Mouse (Mus musculus): ENCODE results near the gene Dnaja2. TPM values are rescaled to one million over a fixed set of nuclear protein-coding genes. Genes with fewer than 3 reads are reported as not detected.

Dnaja2 gene
- polyA plus RNA-seq, 1 experiment from 2014 or later: 172 TPM

DNA sequence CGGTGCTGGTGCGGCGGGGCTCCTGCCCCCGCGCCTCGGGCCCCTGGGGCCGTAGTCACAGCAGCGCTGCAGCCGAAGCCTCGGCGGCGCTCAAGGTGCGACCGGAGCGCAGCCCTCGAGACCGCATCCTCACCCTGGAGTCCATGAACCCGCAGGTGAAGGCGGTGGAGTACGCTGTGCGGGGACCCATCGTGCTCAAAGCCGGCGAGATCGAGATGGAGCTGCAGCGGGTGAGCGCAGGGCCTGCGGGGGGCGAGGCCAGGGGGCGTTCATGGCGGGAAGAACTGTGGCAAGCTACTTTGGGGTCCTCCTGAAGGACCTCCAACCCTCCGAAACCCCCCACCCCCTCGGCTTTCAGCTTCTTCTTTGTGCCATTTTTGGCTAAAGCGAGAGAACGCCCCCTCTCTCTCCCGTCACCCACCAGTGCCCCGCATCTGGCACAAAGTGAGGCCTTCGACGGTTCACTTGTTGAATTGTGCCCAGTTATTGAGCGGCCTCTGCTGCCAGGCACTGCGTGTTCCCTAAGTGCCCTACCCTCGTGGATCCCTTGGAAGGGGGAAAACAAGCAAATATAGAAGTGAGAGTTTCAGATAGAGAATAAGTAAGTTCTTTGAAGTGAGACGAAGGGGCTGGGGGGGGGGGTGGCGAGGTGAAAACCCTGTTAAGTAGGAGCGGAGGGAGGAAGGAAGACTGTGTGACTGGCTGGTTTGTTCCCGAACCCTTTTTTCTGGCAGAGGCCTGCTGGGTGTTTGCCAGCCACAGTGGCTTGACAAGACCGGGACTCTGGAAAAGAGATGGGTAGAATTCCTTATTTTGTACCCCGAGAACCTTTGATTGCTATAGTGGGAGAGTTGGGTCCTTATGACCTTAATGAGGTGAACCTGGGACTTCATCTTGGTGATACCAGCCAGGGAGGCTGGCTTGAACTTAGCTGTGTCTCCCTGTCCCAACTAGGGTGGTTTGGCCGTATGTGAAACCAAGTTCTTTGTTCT lies 61.9 kb downstream of the Dnaja2 start:
- Histone ChIP-seq H3K4me2 (peak overlapping the region; percentile 88), H3K4me3 (peak overlapping the region; percentile 90), H3K36me3 (peaks cover 5% of the 10 kb centered on the region), H3K9me3 (no peaks in the 10 kb centered on the region), H3K27me3 (no peaks in the 10 kb centered on the region), H3K9ac (peak overlapping the region; percentile 94), H3K4me1 (replicated peaks) (peaks cover 17% of the 10 kb centered on the region), H3K27ac (peak overlapping the region; percentile 83)
- ATAC-seq (ENCODE audit: low FRiP score): peak; percentile 37
- 6% methylated on average over 49 of the region's 49 CpGs for WGBS

GRCm38 (mm10) chr8:85492125-85492875 lies 62.8 kb downstream of the Dnaja2 start, which contains the start of gene Gpt2:
Gene Gpt2 (plus strand): TSS chr8:85492576.
- Histone ChIP-seq H3K9me3 (no peaks in the 10 kb centered on the region), H3K4me1 (replicated peaks) (peaks cover 17% of the 10 kb centered on the region), H3K9ac (peak within 1 kb of the TSS; percentile 94), H3K27me3 (no peaks in the 10 kb centered on the region), H3K27ac (peak within 1 kb of the TSS; percentile 83), H3K36me3 (peaks cover 4% of the 10 kb centered on the region), H3K4me3 (peak within 1 kb of the TSS; percentile 90), H3K4me2 (peak within 1 kb of the TSS; percentile 88)
- WGBS: under 1% methylated on average over 41 of the region's 41 CpGs
- peak; percentile 99 for ATAC-seq (ENCODE audit: low FRiP score)

DNA sequence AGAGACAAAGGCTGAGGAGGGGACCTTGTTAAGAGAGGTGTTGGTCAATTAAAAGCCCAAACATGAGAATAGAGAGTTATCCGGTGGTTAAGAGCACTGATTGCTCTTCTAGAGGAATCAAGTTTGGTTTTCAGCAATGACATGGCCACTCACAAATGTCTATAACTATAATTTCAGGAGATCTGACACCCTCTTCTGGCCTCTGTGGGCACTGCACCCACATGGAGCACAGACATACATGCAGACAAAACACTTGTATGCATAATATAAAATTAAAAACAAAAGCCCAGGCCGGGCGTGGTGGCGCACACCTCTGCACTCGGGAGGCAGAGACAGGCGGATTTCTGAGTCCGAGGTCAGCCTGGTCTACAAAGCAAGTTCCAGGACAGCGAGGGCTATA lies 65.6 kb downstream of the Dnaja2 start:
- Histone ChIP-seq H3K4me1 (replicated peaks) (peaks cover 13% of the 10 kb centered on the region), H3K4me3 (no peak overlapping the region), H3K9ac (no peak overlapping the region), H3K9me3 (no peaks in the 10 kb centered on the region), H3K36me3 (no peaks in the 10 kb centered on the region), H3K27me3 (no peaks in the 10 kb centered on the region), H3K27ac (no peak overlapping the region), H3K4me2 (no peak overlapping the region)
- ATAC-seq (ENCODE audit: low FRiP score): no peak
- WGBS: 97% methylated on average over 8 of the region's 8 CpGs

- H3K4me3 ChIP-seq: no peak overlapping the region
- no peaks in the 10 kb centered on the region for H3K27me3 ChIP-seq
- ATAC-seq (ENCODE audit: low FRiP score): no peak
- H3K9me3 ChIP-seq: no peaks in the 10 kb centered on the region
- H3K36me3 ChIP-seq: no peaks in the 10 kb centered on the region
- no peak overlapping the region for H3K9ac ChIP-seq
- no peak overlapping the region for H3K27ac ChIP-seq
- H3K4me2 ChIP-seq: no peak overlapping the region
- H3K4me1 ChIP-seq (replicated peaks): peaks cover 10% of the 10 kb centered on the region
Measured at GRCm38 (mm10) chr8:85488631-85489030, 66.5 kb downstream of the Dnaja2 start.

- Histone ChIP-seq H3K4me3 (no peak overlapping the region), H3K27ac (no peak overlapping the region), H3K9me3 (no peaks in the 10 kb centered on the region), H3K36me3 (no peaks in the 10 kb centered on the region), H3K4me2 (no peak overlapping the region), H3K27me3 (no peaks in the 10 kb centered on the region), H3K9ac (no peak overlapping the region), H3K4me1 (replicated peaks) (peaks cover 4% of the 10 kb centered on the region)
- WGBS: 73% methylated on average over 20 of the region's 20 CpGs
- ATAC-seq (ENCODE audit: low FRiP score): no peak
Measured at GRCm38 (mm10) chr8:85487906-85488620, 67.1 kb downstream of the Dnaja2 start.

Other genes starting within 250 kb of the Dnaja2 start
- gene Mylk3, start 169.0 kb downstream of the Dnaja2 start, polyA plus RNA-seq (2015; fragmentation: Nextera tagmentation; extraction: Ambion mirVana): 0.38 and 0.39 TPM in 2 replicates
- gene 4921524J17Rik, start 122.5 kb downstream of the Dnaja2 start, polyA plus RNA-seq (2015; fragmentation: Nextera tagmentation; extraction: Ambion mirVana): 42.5 and 46.7 TPM in 2 replicates
- gene Gpt2, start 62.8 kb downstream of the Dnaja2 start, polyA plus RNA-seq (2015; fragmentation: Nextera tagmentation; extraction: Ambion mirVana): 39.9 and 47.7 TPM in 2 replicates
- gene Neto2, start 145.6 kb upstream of the Dnaja2 start, polyA plus RNA-seq (2015; fragmentation: Nextera tagmentation; extraction: Ambion mirVana): 49.3 and 49.7 TPM in 2 replicates